Mouse (Mus musculus) bone marrow macrophage, adult 2 months (primary cell): ENCODE data around the gene Rasip1.

Experiments used
- CTCF ChIP-seq: IDR thresholded peaks from 2 replicates; pipeline ENCODE4 v1.5.1; 2012; ENCODE audit warnings: low read depth, mild to moderate bottlenecking, low read length, moderate library complexity
- POLR2A ChIP-seq: IDR thresholded peaks from 2 replicates; pipeline ENCODE4 v1.6.1; 2012; ENCODE audit warnings: mild to moderate bottlenecking, low read depth, low read length, borderline replicate concordance

DNA sequence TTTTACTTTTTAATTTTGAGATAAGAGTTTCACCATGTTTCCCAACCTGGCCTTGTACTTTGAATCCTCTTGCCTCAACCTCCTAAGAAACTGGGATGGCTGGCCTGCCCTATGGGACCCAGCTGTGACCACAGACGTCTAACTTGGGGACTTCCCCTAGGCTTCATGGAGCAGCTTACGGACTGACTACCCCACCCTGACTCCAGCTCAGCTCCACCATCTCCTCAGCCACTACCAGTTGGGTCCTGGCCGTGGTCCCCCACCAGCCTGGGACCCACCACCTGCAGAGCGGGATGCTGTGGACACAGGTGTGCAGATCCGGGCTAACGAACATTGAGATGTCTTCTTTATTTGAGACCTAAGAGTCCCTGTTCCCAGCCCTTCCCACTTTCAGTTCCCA is 10.4 kb downstream of the Rasip1 start:
- TF ChIP-seq CTCF (no peak), POLR2A (no peak)
